Mouse (Mus musculus): Measurements from ENCODE around the gene 4930469K13Rik.

DNA sequence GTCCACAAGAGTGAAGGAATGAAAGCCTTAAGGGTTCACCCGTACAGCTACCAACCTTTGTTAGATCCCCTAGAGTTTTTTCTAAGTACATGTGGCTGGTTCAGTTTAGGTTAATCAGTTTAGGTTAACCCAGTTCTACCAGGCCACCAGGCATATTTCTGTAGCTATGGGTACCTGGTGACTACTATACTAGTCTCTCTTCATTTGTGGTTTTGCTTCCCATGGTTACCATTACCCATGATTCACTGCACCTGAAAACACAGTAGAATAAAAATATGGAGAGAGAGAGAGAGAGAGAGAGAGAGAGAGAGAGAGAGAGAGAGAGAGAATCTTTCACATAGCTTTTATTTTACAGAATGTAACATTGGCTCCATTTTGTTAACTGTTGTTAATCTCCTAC lies 41.6 kb downstream of the 4930469K13Rik start:
- TF ChIP-seq POLR2A (IDR thresholded peaks at IDR 0.05; ENCODE audit: insufficient read depth, low read depth, low read length) (no peak), CTCF (IDR thresholded peaks at IDR 0.05; ENCODE audit: insufficient read depth, low read depth, low read length) (no peak)

Measured in olfactory bulb, adult 2 months (tissue).